Comparison of ENCODE assay signal across 11 mouse cellular contexts in the genomic region with DNA sequence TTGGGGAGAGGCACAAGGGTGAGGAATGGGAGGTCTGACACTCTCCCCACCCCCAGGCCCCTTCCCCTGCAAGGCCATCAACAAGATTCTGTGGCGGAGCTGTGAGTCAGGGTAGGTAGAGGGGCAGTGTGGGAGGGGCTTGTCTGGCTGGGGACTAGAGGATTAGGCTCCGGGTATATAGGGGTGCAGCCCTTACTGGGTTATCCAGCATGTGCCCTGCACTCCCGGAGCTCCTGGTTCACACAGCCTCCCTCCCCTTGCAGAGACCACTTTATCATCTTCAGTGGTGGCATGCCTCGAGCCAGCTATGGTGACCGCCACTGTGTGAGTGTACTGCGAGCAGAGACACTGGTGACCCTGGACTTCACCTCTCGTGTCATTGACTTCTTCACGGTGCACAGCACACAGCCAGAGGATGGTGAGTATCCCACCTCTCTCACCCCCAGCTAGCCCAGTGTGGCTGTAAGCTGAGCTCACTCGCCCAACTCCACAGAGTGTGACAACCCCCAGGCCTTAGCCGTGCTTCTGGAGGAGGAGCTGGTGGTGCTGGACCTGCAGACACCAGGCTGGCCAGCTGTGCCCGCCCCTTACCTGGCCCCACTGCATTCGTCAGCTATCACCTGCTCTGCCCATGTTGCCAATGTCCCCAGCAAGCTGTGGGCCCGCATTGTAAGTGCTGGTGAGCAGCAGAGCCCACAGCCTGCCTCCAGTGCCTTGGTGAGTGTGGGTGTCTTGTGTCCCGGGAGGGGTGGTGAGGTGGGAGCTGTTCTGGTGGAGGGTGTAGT. TPM values are rescaled to one million over a fixed set of nuclear protein-coding genes. Genes with fewer than 3 reads are reported as not detected.
A peak's percentile ranks its signal among the peaks of the same experiment; 100 is the strongest.
DNase-seq lines count a peak whose midpoint lies in the region; ATAC-seq and TF ChIP-seq lines count a peak whose summit lies in the region.
"Had no signal": no experiment of that assay in that cellular context is flagged by ENCODE, and none has a peak within 500 bp of the region (broad histone marks: within the 10 kb centered on the region; RNA-seq: fewer than 3 reads in every experiment).

No protein-coding gene starts in this region.

- no peak overlapping the region for H3K27ac ChIP-seq in cerebellum, adult 2 months (ENCODE audit: insufficient read depth, low read length)
- H3K27ac ChIP-seq in bone marrow macrophage, adult 2 months (ENCODE audit: insufficient read depth, low read depth, low read length): peak overlapping the region; percentile 11; the same call in 1 of the 2 replicates
- H3K27ac ChIP-seq in heart, embryonic 13.5 days (replicated peaks): peak overlapping the region; percentile 42; the same call in 1 of the 2 replicates
- no peak overlapping the region for H3K27ac ChIP-seq in hindbrain, postnatal 0 days
- H3K27ac ChIP-seq: hindbrain, embryonic 10.5 days; limb, embryonic 13.5 days had no signal

- peaks cover 93% of the 10 kb centered on the region for H3K36me3 ChIP-seq in heart, embryonic 13.5 days
- peaks cover 65% of the 10 kb centered on the region for H3K36me3 ChIP-seq in hindbrain, postnatal 0 days (ENCODE audit: insufficient read depth, low read length)

- intact Hi-C loops in left cerebral cortex, postnatal 4 days (cut with DNase I): no loop called here

- no peak for TF ChIP-seq CTCF in cerebellum, adult 2 months (IDR thresholded peaks at IDR 0.05; ENCODE audit: borderline replicate concordance, insufficient read depth, low read depth, low read length)
- TF ChIP-seq CTCF in bone marrow macrophage, adult 2 months (IDR thresholded peaks at IDR 0.05; ENCODE audit: low read depth, low read length): no peak
- TF ChIP-seq CTCF in hindbrain, postnatal 0 days (IDR thresholded peaks at IDR 0.05; ENCODE audit: low read depth): no peak

- ATAC-seq in heart, embryonic 13.5 days (ENCODE audit: extremely low read depth, insufficient number of reproducible peaks, low FRiP score, low TSS enrichment): no peak
- ATAC-seq in hindbrain, postnatal 0 days: no peak
- ATAC-seq in CD4-positive, CD25-positive, alpha-beta regulatory T cell, adult 4 months: no peak

- no peaks in the 10 kb centered on the region for H3K9me3 ChIP-seq in heart, embryonic 13.5 days
- no peaks in the 10 kb centered on the region for H3K9me3 ChIP-seq in hindbrain, postnatal 0 days (ENCODE audit: low read length)
- H3K9me3 ChIP-seq: hindbrain, embryonic 10.5 days; limb, embryonic 13.5 days had no signal

- 82% methylated on average over 14 of the region's 14 CpGs for WGBS in cerebellum, adult 2 months
- WGBS in heart, embryonic 13.5 days: 83% methylated on average over 14 of the region's 14 CpGs
- WGBS in hindbrain, postnatal 0 days: 90% methylated on average over 14 of the region's 14 CpGs

- no peak for TF ChIP-seq POLR2A in cerebellum, adult 2 months (IDR thresholded peaks at IDR 0.05; ENCODE audit: borderline replicate concordance, insufficient read depth, low read length)
- TF ChIP-seq POLR2A in bone marrow macrophage, adult 2 months (IDR thresholded peaks at IDR 0.05; ENCODE audit: borderline replicate concordance, low read depth, low read length): no peak

- peak; percentile 3 to 15 for DNase-seq in cerebellum, adult 2 months
- no peak for DNase-seq in cerebellum, postnatal 4 days (ENCODE audit: low spot score in 2 of 2)
- DNase-seq in left cerebral cortex, adult 8-10 months (ENCODE audit: low spot score in 2 of 2): peak; percentile 6 to 9
- DNase-seq in left cerebral cortex, postnatal 4 days: no peak
- DNase-seq in hindbrain, postnatal 0 days (ENCODE audit: low spot score): no peak

- peaks cover 25% of the 10 kb centered on the region for H3K4me1 ChIP-seq in cerebellum, adult 2 months (ENCODE audit: control insufficient read depth, insufficient read depth, low read length)
- peaks cover 19% of the 10 kb centered on the region for H3K4me1 ChIP-seq in bone marrow macrophage, adult 2 months (ENCODE audit: control insufficient read depth, insufficient read depth, low read length)
- peaks cover 26% of the 10 kb centered on the region for H3K4me1 ChIP-seq in heart, embryonic 13.5 days
- peaks cover 7% of the 10 kb centered on the region; the same call in 1 of the 2 replicates for H3K4me1 ChIP-seq in hindbrain, postnatal 0 days (ENCODE audit: insufficient read depth, low read length)

- H3K4me2 ChIP-seq in heart, embryonic 13.5 days: no peak overlapping the region
- H3K4me2 ChIP-seq in hindbrain, postnatal 0 days (ENCODE audit: low read depth, low read length): no peak overlapping the region
- H3K4me2 ChIP-seq: limb, embryonic 13.5 days had no signal

- H3K9ac ChIP-seq in heart, embryonic 13.5 days: peak overlapping the region; percentile 37; the same call in 1 of the 2 replicates
- no peak overlapping the region for H3K9ac ChIP-seq in hindbrain, postnatal 0 days (replicated peaks; ENCODE audit: low read length)
- H3K9ac ChIP-seq: limb, embryonic 13.5 days had no signal

- H3K4me3 ChIP-seq in cerebellum, adult 2 months (replicated peaks; ENCODE audit: insufficient read depth, low read depth, low read length): no peak overlapping the region
- no peak overlapping the region for H3K4me3 ChIP-seq in bone marrow macrophage, adult 2 months (ENCODE audit: insufficient read depth, low read length)
- H3K4me3 ChIP-seq in heart, embryonic 13.5 days: no peak overlapping the region
- H3K4me3 ChIP-seq in hindbrain, postnatal 0 days (ENCODE audit: low read length): no peak overlapping the region
- H3K4me3 ChIP-seq: erythroblast, embryonic 14.5 days; hindbrain, embryonic 10.5 days; limb, embryonic 13.5 days had no signal

- H3K27me3 ChIP-seq in cerebellum, adult 2 months (ENCODE audit: control insufficient read depth, insufficient read depth, low read length): no peaks in the 10 kb centered on the region
- no peaks in the 10 kb centered on the region for H3K27me3 ChIP-seq in heart, embryonic 13.5 days (replicated peaks)
- no peaks in the 10 kb centered on the region for H3K27me3 ChIP-seq in hindbrain, postnatal 0 days (ENCODE audit: insufficient read depth, low read length)
- H3K27me3 ChIP-seq: limb, embryonic 13.5 days had no signal

RNA-seq across cellular contexts. Expression of gene Llgl1, which starts 7.4 kb away (rescaled TPM):
- polyA plus RNA-seq in cerebellum, adult 2 months (2012; rRNA removed): 88.3 and 90.5 TPM in 2 replicates
- total RNA-seq in left cerebral cortex, adult 8-10 months (2022): 10 to 100 TPM; 40.0 to 42.3 (median 40.8) TPM
- total RNA-seq in left cerebral cortex, postnatal 4 days (2021): 10 to 100 TPM; 42.2 to 43.4 TPM
- 17.1 and 17.5 TPM in 2 replicates for polyA plus RNA-seq in bone marrow macrophage, adult 2 months (2012; ENCODE audit: insufficient read depth, insufficient read length, missing spikeins)
- polyA plus RNA-seq in heart, embryonic 13.5 days (2015; fragmentation: Nextera tagmentation; extraction: Ambion mirVana): 34.0 and 34.1 TPM in 2 replicates
- 60.2 and 75.5 TPM in 2 replicates for total RNA-seq in hindbrain, postnatal 0 days (2014; rRNA removed)
- 35.2 and 36.7 TPM in 2 replicates for polyA plus RNA-seq in hindbrain, postnatal 0 days (2015; fragmentation: Nextera tagmentation; extraction: Ambion mirVana)
- 10 to 100 TPM in 1 of 2 experiments, 1 to 10 TPM in 1; 9.7 to 12.8 TPM for polyA plus RNA-seq in CD4-positive, CD25-positive, alpha-beta regulatory T cell, adult 4 months (2017; shearing (Covaris generic))

RNA-seq across cellular contexts. Expression of gene Flii, which starts 20.2 kb away (rescaled TPM):
- polyA plus RNA-seq in cerebellum, adult 2 months (2012; rRNA removed): 160 and 177 TPM in 2 replicates
- total RNA-seq in left cerebral cortex, adult 8-10 months (2022): 10 to 100 TPM; 61.2 to 73.0 (median 62.4) TPM
- 10 to 100 TPM; 92.3 to 92.6 TPM for total RNA-seq in left cerebral cortex, postnatal 4 days (2021)
- polyA plus RNA-seq in bone marrow macrophage, adult 2 months (2012; ENCODE audit: insufficient read depth, insufficient read length, missing spikeins): 144 and 146 TPM in 2 replicates
- polyA plus RNA-seq in heart, embryonic 13.5 days (2015; fragmentation: Nextera tagmentation; extraction: Ambion mirVana): 75.4 and 79.1 TPM in 2 replicates
- 77.1 and 112 TPM in 2 replicates for total RNA-seq in hindbrain, postnatal 0 days (2014; rRNA removed)
- 39.9 and 42.7 TPM in 2 replicates for polyA plus RNA-seq in hindbrain, postnatal 0 days (2015; fragmentation: Nextera tagmentation; extraction: Ambion mirVana)
- polyA plus RNA-seq in CD4-positive, CD25-positive, alpha-beta regulatory T cell, adult 4 months (2017; shearing (Covaris generic)): 100 to 1,000 TPM in 1 of 2 experiments, 10 to 100 TPM in 1; 67.8 to 101 TPM

RNA-seq across cellular contexts. Expression of gene Mief2, which starts 21.3 kb away (rescaled TPM):
- polyA plus RNA-seq in cerebellum, adult 2 months (2012; rRNA removed): 27.4 and 28.4 TPM in 2 replicates
- total RNA-seq in left cerebral cortex, adult 8-10 months (2022): 10 to 100 TPM; 18.3 to 24.8 (median 19.8) TPM
- 10 to 100 TPM; 29.9 to 30.5 TPM for total RNA-seq in left cerebral cortex, postnatal 4 days (2021)
- polyA plus RNA-seq in bone marrow macrophage, adult 2 months (2012; ENCODE audit: insufficient read depth, insufficient read length, missing spikeins): 6.1 and 9.3 TPM in 2 replicates
- 17.4 and 17.7 TPM in 2 replicates for polyA plus RNA-seq in heart, embryonic 13.5 days (2015; fragmentation: Nextera tagmentation; extraction: Ambion mirVana)
- total RNA-seq in hindbrain, postnatal 0 days (2014; rRNA removed): 38.0 and 40.6 TPM in 2 replicates
- polyA plus RNA-seq in hindbrain, postnatal 0 days (2015; fragmentation: Nextera tagmentation; extraction: Ambion mirVana): 24.8 and 26.0 TPM in 2 replicates
- polyA plus RNA-seq in CD4-positive, CD25-positive, alpha-beta regulatory T cell, adult 4 months (2017; shearing (Covaris generic)): 10 to 100 TPM in 1 of 2 experiments, 1 to 10 TPM in 1; 9.1 to 12.2 TPM

Comparison
In these comparisons a context has a peak if more than half of its experiments do, and no peak if none do; other contexts are left out.
1. DNase-seq: peak in cerebellum, adult 2 months (2 of 2) and left cerebral cortex, adult 8-10 months (2 of 2); none in cerebellum, postnatal 4 days (0 of 2), left cerebral cortex, postnatal 4 days (single experiment) and hindbrain, postnatal 0 days (single experiment).
2. H3K27ac ChIP-seq: peak in bone marrow macrophage, adult 2 months (single experiment) and heart, embryonic 13.5 days (single experiment); none in cerebellum, adult 2 months (single experiment) and hindbrain, postnatal 0 days (single experiment).